Mouse (Mus musculus) erythroblast, embryonic 14.5 days (primary cell): ENCODE results near the gene Map3k20. TPM values are rescaled to one million over a fixed set of nuclear protein-coding genes. Genes with fewer than 3 reads are reported as not detected.

Experiments
- H3K27me3 ChIP-seq: 2 replicates; pipeline ENCODE4 v1.6.1; 2012; ENCODE audit warnings: inconsistent platforms; ENCODE audit not compliant: control insufficient read depth
- H3K36me3 ChIP-seq: 2 replicates; pipeline ENCODE4 v1.6.1; 2012; ENCODE audit warnings: mild to moderate bottlenecking, inconsistent platforms; ENCODE audit not compliant: control insufficient read depth
- H3K4me1 ChIP-seq: 2 replicates; pipeline ENCODE4 v1.6.1; 2012; ENCODE audit warnings: inconsistent platforms; ENCODE audit not compliant: control insufficient read depth
- H3K4me3 ChIP-seq: replicated peaks from 2 replicates; pipeline ENCODE3; 2012; ENCODE audit warnings: moderate library complexity, mild to moderate bottlenecking, inconsistent platforms
- H3K9me3 ChIP-seq: 2 replicates; pipeline ENCODE4 v1.6.1; 2012; ENCODE audit warnings: low read length, inconsistent platforms, mixed read lengths; ENCODE audit not compliant: control insufficient read depth
- GATA1 ChIP-seq: IDR thresholded peaks from 2 replicates; pipeline ENCODE4 v1.6.1; 2012; ENCODE audit warnings: low read length, inconsistent platforms, mixed read lengths
- TAL1 ChIP-seq: IDR thresholded peaks from 3 replicates; pipeline ENCODE4 v1.6.1; 2012; ENCODE audit warnings: low read length, inconsistent platforms, mixed read lengths
- polyA plus RNA-seq: library from polyadenylated mRNA; stranded (reverse); fragments of >175 nt; gene quantifications from 2 replicates; pipeline ENCODE4 v1.2.3, GENCODE M21; 2012

Map3k20 gene
- polyA plus RNA-seq, 1 experiment: 0.21 TPM

DNA sequence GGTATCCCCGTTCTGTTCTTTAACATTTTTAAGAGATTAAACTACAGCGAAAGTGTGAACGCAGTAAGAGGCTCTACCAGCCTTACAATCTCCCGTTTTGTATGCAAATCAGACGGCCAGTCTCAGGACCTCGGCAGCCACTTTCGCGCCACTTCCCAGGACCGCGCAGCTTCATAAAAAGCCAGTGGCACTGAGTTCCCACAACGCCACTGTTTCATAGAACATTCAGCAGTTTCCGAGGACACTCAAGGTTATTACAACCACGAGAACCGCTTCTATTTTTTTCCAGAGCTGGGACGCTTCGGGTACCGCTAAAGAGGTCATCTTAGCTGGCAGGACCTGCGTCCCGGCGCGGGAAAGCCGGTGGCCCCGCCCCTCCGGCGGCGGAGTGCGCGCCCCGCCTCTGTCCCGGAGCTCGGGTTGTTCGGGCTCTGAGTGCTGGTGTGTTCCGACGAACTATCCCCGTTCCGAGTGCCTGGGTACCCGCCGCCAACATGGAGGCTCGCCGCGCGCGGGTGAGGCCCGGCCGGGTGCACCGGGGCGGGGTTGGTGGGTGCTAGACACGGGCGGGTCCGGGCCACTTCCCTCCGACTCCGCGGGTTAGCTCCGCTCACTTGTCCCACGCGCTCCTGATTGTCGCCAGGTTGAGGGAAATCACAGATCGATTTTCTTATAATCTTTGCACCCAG lies 190.5 kb downstream of the Map3k20 start, which contains the start of gene Cdca7:
Cdca7 (plus strand) TSS at position 363 of the 689 bp plus-strand sequence.
- Histone ChIP-seq H3K4me3 (peak within 1 kb of the TSS; percentile 88), H3K36me3 (peaks cover 34% of the 10 kb centered on the region), H3K9me3 (no peaks in the 10 kb centered on the region), H3K4me1 (peaks cover 72% of the 10 kb centered on the region), H3K27me3 (no peaks in the 10 kb centered on the region)
- TF ChIP-seq TAL1 (no peak), GATA1 (no peak)

DNA sequence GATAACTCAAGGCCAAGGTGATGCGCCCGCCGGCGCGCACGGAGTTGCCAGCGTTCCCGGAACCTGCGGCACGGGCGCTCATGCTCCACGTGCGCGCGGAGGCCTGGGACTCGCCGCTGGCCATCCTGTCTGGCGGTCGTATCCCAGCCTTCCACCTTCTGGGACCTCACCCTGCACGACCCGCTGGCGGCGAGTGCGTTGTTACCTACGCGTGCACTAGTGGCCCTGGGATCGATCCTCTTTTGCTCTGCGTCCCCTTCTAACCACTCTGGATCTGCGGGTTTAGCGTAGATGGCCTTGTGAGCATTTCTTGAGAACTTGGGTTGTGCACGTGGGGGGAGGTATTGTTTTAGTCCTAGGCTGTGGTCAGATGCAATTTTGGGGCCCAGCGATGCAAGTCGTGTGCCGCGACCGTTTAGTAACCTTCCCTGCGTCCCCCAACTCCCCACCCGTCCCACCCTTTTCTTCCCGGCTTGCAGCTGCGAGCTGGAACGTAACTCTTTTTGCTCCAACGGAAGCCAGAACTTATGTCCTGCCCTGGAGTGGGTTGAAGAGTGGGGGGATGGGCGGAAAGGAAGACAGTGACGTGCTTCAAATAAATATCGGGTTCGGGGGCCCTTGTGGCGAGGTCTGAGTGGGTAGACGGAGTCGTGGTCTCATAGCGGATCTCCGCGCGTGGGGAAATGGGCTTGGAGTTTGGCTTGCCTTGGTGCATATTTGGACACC lies 191.2 kb downstream of the Map3k20 start:
- TF ChIP-seq TAL1 (no peak), GATA1 (no peak)
- H3K4me1 ChIP-seq: peaks cover 72% of the 10 kb centered on the region
- H3K27me3 ChIP-seq: no peaks in the 10 kb centered on the region
- peaks cover 41% of the 10 kb centered on the region for H3K36me3 ChIP-seq
- H3K9me3 ChIP-seq: no peaks in the 10 kb centered on the region
- peak overlapping the region; percentile 88 for H3K4me3 ChIP-seq

DNA sequence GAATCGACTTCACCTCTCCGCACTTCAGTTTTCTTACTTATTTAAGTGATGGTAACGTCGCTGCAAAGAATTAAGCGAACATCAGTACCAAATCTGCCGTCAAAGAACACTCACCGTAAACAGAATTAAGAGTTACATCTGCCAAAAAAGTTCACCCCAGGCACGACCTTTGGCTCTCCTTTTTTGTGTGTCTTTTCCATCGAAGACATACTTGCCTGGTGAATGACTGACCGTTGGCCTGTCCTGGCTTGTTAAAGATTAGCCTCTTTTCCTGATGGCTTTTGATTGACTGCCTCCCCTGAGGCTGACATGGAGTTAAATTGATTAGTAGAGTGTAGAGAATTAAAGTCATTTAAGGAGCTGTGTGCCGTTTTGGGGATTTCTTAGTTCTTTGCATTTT lies 191.8 kb downstream of the Map3k20 start:
- Histone ChIP-seq H3K4me1 (peaks cover 72% of the 10 kb centered on the region), H3K27me3 (no peaks in the 10 kb centered on the region), H3K4me3 (peak overlapping the region; percentile 88), H3K36me3 (peaks cover 46% of the 10 kb centered on the region), H3K9me3 (no peaks in the 10 kb centered on the region)
- TF ChIP-seq GATA1 (no peak), TAL1 (no peak)

DNA sequence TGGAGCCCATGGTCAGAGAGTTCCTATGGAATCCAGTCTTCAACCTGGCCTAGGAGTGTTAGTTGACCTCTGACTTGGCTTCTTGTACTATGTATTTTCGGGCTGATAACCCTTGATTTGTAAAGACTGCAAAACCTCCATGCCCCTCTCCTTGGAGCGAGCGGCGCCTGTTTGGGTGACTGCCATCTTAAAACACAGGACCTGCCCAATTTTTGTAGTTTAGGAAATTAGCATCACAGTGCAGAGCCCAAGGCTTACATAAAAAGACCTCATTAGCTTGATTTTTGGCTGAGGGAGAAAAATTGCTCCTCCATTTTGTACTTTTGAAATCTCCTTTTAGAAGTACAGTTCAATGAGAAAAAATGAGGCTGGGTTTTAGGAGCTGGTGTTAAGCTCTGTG lies 192.7 kb downstream of the Map3k20 start:
- TF ChIP-seq TAL1 (no peak), GATA1 (no peak)
- Histone ChIP-seq H3K27me3 (no peaks in the 10 kb centered on the region), H3K4me3 (peak overlapping the region; percentile 88), H3K4me1 (peaks cover 67% of the 10 kb centered on the region), H3K9me3 (no peaks in the 10 kb centered on the region), H3K36me3 (peaks cover 56% of the 10 kb centered on the region)

DNA sequence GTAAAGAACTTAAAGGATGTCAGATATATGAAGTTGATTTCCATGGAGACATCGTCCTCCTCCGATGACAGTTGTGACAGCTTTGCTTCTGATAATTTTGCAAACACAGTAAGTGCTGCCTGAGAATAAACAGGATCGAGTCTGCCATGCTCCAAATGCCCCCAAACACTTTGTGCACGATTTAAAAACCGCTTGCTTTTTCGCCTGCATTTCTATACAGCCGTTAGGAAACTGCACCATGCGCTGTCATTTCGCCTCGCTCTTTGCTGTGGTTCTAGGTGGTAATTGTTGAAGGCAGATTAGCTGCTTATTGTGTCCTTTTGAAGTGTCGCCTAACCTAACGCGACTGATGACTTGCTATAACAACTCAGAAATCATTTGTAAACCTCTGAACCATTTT lies 193.5 kb downstream of the Map3k20 start:
- Histone ChIP-seq H3K9me3 (no peaks in the 10 kb centered on the region), H3K4me3 (peak overlapping the region; percentile 22), H3K27me3 (no peaks in the 10 kb centered on the region), H3K4me1 (peaks cover 61% of the 10 kb centered on the region), H3K36me3 (peaks cover 63% of the 10 kb centered on the region)
- no peak for TF ChIP-seq TAL1

DNA sequence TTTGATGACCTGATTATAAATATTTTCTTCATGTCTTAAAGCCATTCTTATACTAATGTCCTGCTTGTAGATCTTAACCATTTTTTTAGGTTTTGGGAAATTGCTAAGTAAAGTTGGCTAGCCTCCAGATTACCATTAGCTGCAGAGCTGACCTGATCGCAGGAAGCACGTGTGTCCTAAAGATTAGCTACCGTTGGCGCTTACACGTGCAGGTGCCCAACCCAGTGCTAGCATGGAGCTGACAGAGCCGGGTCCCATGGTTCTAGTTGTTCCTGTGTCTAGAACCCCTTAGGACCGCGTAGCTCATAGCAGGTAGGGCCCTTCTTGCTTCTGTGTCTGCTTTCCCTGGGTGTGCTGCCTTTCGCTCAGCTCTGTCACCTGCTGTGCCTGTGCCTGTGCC lies 194.4 kb downstream of the Map3k20 start:
- Histone ChIP-seq H3K4me1 (peaks cover 52% of the 10 kb centered on the region), H3K36me3 (peaks cover 72% of the 10 kb centered on the region), H3K4me3 (no peak overlapping the region), H3K9me3 (no peaks in the 10 kb centered on the region), H3K27me3 (no peaks in the 10 kb centered on the region)
- no peak for TF ChIP-seq TAL1

DNA sequence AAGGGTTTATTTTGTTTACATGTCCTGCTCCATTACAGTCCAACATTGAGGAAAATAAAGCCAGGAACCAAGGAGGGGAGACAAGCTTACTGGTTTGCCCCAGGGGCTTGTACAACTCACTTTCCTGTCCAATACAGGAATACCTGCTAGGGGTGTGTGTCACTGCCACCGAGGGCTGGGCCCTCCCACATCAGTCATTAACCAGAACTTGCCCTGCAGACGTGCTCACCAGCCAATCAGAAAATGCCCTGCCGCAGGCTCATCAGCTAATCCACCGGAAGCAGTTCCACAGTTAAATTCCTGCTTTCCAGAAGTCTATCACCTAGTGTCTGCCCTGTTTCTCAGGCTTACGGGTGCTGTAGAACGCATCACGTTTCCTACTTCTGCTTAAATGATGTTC lies 206.2 kb downstream of the Map3k20 start:
- TF ChIP-seq GATA1: no peak
- TF ChIP-seq TAL1: no peak
- H3K9me3 ChIP-seq: no peaks in the 10 kb centered on the region
- peaks cover 11% of the 10 kb centered on the region for H3K36me3 ChIP-seq
- peaks cover 18% of the 10 kb centered on the region for H3K27me3 ChIP-seq
- H3K4me1 ChIP-seq: peaks cover 2% of the 10 kb centered on the region; the same call in 1 of the 2 replicates
- no peak overlapping the region for H3K4me3 ChIP-seq

Other genes with a start within 250 kb of the Map3k20 start
- 1.0 and 1.2 TPM in 2 replicates for gene Cdca7, start 190.5 kb downstream of the Map3k20 start, polyA plus RNA-seq